Mouse (Mus musculus) heart, adult 2 months (tissue): ENCODE measurements around the gene Tmem11.

ENCODE experiments used
- CTCF ChIP-seq: fragments of 200-600 bp; IDR thresholded peaks from 2 replicates; pipeline ENCODE4 v1.8.1; 2022; ENCODE audit warnings: antibody characterized with exemption, mild to moderate bottlenecking, moderate library complexity
- POLR2A ChIP-seq: fragments of 200-500 bp; IDR thresholded peaks from 2 replicates; pipeline ENCODE4 v1.6.1; 2011; ENCODE audit warnings: mild to moderate bottlenecking, low read depth, low read length, control low read depth; ENCODE audit not compliant: insufficient read depth

DNA sequence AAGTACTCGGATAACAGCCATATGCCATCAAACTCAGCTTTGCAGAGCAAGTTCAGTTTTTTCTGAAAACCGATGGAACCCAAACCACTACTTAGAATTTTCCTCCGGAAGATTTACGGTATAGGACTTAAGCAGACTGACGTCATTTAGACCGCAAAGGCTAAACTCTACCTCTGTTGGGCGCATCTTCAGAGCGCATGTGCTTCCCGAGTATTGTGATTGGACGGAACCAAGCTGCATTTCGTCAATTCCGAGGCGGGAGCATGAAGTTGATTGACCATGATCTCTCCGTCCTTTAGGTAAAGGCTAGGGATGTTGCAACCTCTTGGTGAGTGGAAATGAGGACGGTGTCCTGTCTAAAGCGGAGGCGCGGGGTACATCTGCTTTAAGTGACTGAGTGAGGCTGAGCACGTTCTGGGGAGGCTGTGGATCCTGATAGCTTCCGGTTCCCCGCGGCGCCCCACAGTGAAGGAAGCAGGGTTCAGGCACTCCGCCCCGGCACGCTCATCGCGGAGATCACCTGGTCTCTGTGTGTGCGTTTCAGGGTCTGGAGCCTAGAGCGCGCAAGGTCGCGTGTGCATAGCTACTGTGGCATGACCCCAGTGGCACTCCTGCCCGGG, 48.5 kb downstream of the Tmem11 start, which contains the start of gene Dhrs7b:
- TF ChIP-seq CTCF: no peak
- peak; percentile 80 for TF ChIP-seq POLR2A
